Mouse (Mus musculus): ENCODE measurements around the gene Nlrc5. TPM values are rescaled to one million over a fixed set of nuclear protein-coding genes. Genes with fewer than 3 reads are reported as not detected.

Nlrc5 gene
- polyA plus RNA-seq, 1 experiment from 2014 or later, result 0.34 TPM

DNA sequence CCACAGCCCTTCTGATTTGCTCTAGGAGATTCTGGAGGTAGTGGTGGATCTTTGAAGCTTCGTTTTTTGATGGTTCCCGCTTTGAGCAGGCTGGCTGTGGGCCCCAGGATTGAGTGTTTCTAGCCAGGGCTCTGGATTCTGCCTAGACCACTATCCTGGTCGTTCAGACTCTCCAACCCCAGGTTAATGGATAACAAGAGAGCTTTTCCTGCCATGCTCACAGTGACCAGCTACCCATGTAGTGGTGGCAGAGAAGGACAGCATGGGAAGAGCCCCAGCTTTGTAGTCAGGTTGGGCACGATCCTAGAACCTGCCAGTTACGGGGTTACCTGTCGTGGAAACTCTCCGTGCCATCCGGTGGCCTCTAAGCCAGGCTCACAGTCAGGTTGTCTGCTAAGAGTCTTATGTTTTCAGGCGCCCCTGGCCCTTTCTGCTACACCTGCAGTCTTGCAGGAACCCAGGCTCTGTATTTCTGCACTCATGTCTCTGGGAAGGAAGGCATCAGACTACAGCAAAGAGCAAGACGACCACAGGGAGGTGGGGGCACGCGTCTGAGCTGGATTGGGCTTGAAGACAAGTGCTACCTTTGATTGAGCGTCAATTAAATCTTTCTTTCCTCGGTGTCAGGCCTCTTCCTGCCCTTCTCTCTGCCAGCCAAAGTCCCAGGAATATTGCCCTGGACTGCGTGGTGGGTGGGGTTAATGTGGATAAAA, 132.4 kb downstream of the Nlrc5 start:
- Histone ChIP-seq H3K9ac (no peak overlapping the region; the same call in 1 of the 2 replicates), H3K4me3 (no peak overlapping the region), H3K9me3 (no peaks in the 10 kb centered on the region), H3K27ac (no peak overlapping the region), H3K36me3 (no peaks in the 10 kb centered on the region), H3K4me2 (replicated peaks) (no peak overlapping the region), H3K27me3 (no peaks in the 10 kb centered on the region), H3K4me1 (peaks cover 11% of the 10 kb centered on the region; the same call in 1 of the 2 replicates)
- ATAC-seq (ENCODE audit: low FRiP score, low read depth), result no peak
- 59% methylated on average over 15 of the region's 15 CpGs for WGBS

- Histone ChIP-seq H3K4me1 (peaks cover 11% of the 10 kb centered on the region; the same call in 1 of the 2 replicates), H3K27ac (no peak overlapping the region), H3K4me2 (replicated peaks) (no peak overlapping the region), H3K27me3 (no peaks in the 10 kb centered on the region), H3K4me3 (no peak overlapping the region), H3K36me3 (no peaks in the 10 kb centered on the region), H3K9ac (no peak overlapping the region), H3K9me3 (no peaks in the 10 kb centered on the region)
- ATAC-seq (ENCODE audit: low FRiP score, low read depth), result no peak; the same call in 1 of the 2 replicates
- 81% methylated on average over 8 of the region's 8 CpGs for WGBS
These were observed 133.1 kb downstream of the Nlrc5 start for GRCm38 (mm10) chr8:94567159-94567849.

DNA sequence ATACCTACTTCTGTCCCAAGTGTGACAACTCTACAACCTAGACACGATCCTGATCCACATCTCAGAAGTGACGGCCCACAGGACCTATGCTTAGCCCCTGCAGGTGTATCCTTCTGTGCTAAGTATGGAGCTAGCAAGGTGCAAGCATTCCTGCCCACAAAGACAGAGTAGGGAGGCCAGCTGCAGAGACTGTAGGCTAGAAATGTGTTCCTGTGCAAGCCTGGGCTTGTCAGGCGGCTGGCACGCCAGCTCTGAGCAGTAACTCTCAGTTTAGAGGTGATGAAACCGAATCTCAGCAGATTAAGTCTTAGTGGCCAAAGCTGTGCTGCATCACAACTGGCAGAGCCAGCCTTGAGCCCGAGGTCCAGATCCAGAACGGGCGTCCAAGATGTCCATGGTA, 133.9 kb downstream of the Nlrc5 start:
- Histone ChIP-seq H3K9ac (no peak overlapping the region), H3K27ac (no peak overlapping the region), H3K9me3 (no peaks in the 10 kb centered on the region), H3K4me3 (no peak overlapping the region), H3K36me3 (peaks cover 6% of the 10 kb centered on the region), H3K27me3 (no peaks in the 10 kb centered on the region), H3K4me2 (replicated peaks) (no peak overlapping the region), H3K4me1 (peaks cover 11% of the 10 kb centered on the region; the same call in 1 of the 2 replicates)
- no peak for ATAC-seq (ENCODE audit: low FRiP score, low read depth)
- WGBS, result 86% methylated on average over 8 of the region's 8 CpGs

GRCm38 (mm10) chr8:94569419-94569818, 135.3 kb downstream of the Nlrc5 start:
- H3K36me3 ChIP-seq, result peaks cover 19% of the 10 kb centered on the region
- no peaks in the 10 kb centered on the region for H3K9me3 ChIP-seq
- no peak overlapping the region for H3K9ac ChIP-seq
- WGBS, result 64% methylated on average over 1 of the region's 1 CpGs
- no peaks in the 10 kb centered on the region for H3K27me3 ChIP-seq
- H3K4me1 ChIP-seq, result peaks cover 11% of the 10 kb centered on the region; the same call in 1 of the 2 replicates
- H3K27ac ChIP-seq, result no peak overlapping the region
- no peak for ATAC-seq (ENCODE audit: low FRiP score, low read depth)
- no peak overlapping the region for H3K4me3 ChIP-seq
- no peak overlapping the region for H3K4me2 ChIP-seq (replicated peaks)

GRCm38 (mm10) chr8:94571896-94572295, 137.7 kb downstream of the Nlrc5 start:
- Histone ChIP-seq H3K9ac (no peak overlapping the region), H3K4me2 (replicated peaks) (no peak overlapping the region), H3K27me3 (no peaks in the 10 kb centered on the region), H3K36me3 (peaks cover 43% of the 10 kb centered on the region), H3K4me3 (no peak overlapping the region), H3K9me3 (no peaks in the 10 kb centered on the region), H3K4me1 (peaks cover 5% of the 10 kb centered on the region; the same call in 1 of the 2 replicates), H3K27ac (no peak overlapping the region)
- 65% methylated on average over 2 of the region's 2 CpGs for WGBS
- ATAC-seq (ENCODE audit: low FRiP score, low read depth), result no peak

DNA sequence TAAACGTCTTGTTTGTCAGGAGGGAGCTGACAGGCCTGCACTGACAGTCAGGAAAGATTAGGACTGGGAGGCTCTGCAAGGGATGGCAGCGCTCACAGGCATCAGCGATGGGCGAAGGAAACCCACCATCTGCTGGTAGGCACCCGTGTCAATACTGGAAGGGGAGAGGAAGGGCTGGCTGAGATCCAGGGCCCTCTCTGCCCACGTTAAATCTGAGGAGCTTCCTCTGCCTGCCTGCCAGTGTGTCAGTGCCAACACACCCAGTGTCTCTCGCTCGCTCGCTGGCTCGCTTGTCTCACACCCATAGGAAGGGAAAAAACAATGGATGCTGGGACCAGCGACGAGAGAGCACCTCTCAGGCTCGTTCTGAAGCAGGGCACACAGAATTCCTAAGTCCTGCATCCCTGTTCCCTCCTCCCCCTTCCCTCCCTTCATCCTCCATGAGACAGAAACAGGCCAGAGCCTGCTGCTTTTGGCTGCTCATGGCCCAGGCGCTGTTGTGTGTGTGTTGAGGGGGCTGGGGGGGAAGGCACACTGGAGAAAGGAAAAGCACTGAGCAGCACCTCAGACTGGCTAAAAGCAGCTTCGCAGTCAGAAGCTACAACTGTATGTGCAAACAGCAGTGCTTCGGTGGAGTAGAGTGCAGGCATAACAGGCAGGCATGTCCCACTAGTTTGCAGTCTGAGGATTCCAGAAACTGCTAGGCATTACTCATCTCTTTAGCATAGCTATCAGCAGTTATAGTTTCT, 140.2 kb downstream of the Nlrc5 start:
- no peak overlapping the region for H3K9ac ChIP-seq
- H3K4me1 ChIP-seq, result no peaks in the 10 kb centered on the region
- H3K36me3 ChIP-seq, result peaks cover 67% of the 10 kb centered on the region
- no peak for ATAC-seq (ENCODE audit: low FRiP score, low read depth)
- no peak overlapping the region for H3K27ac ChIP-seq
- no peak overlapping the region for H3K4me3 ChIP-seq
- no peaks in the 10 kb centered on the region for H3K27me3 ChIP-seq
- WGBS, result 85% methylated on average over 16 of the region's 16 CpGs
- no peaks in the 10 kb centered on the region for H3K9me3 ChIP-seq
- no peak overlapping the region for H3K4me2 ChIP-seq (replicated peaks)

- 92% methylated on average over 4 of the region's 4 CpGs for WGBS
- H3K9ac ChIP-seq, result no peak overlapping the region
These were observed 141.0 kb downstream of the Nlrc5 start for GRCm38 (mm10) chr8:94575148-94575547.

More at GRCm38 (mm10) chr8:94575148-94575547, 141.0 kb downstream of the Nlrc5 start:
- Histone ChIP-seq H3K36me3 (peaks cover 68% of the 10 kb centered on the region), H3K9me3 (no peaks in the 10 kb centered on the region), H3K4me2 (replicated peaks) (no peak overlapping the region), H3K4me1 (no peaks in the 10 kb centered on the region), H3K27ac (no peak overlapping the region), H3K27me3 (no peaks in the 10 kb centered on the region), H3K4me3 (no peak overlapping the region)
- no peak for ATAC-seq (ENCODE audit: low FRiP score, low read depth)

Small RNA genes lying within 50 kb of the gene (microRNA-seq; reads per million reads assigned to microRNA genes)
- gene Mir7072, result not detected

Other genes starting within 250 kb of the Nlrc5 start
- 93.7 and 99.2 TPM in 2 replicates for gene Nup93, start 219.8 kb upstream of the Nlrc5 start, polyA plus RNA-seq (2015; fragmentation: Nextera tagmentation; extraction: Ambion mirVana)
- gene Slc12a3, start 105.2 kb upstream of the Nlrc5 start, polyA plus RNA-seq (2015; fragmentation: Nextera tagmentation; extraction: Ambion mirVana), result not detected in 2 replicates
- gene Herpud1, start 47.9 kb upstream of the Nlrc5 start, polyA plus RNA-seq (2015; fragmentation: Nextera tagmentation; extraction: Ambion mirVana), result 61.2 and 68.7 TPM in 2 replicates
- 8.8 and 9.2 TPM in 2 replicates for gene Cpne2, start 98.6 kb downstream of the Nlrc5 start, polyA plus RNA-seq (2015; fragmentation: Nextera tagmentation; extraction: Ambion mirVana)
- 48.9 and 49.7 TPM in 2 replicates for gene Rspry1, start 167.6 kb downstream of the Nlrc5 start, polyA plus RNA-seq (2015; fragmentation: Nextera tagmentation; extraction: Ambion mirVana)
- 72.2 and 74.2 TPM in 2 replicates for gene Fam192a, start 167.6 kb downstream of the Nlrc5 start, polyA plus RNA-seq (2015; fragmentation: Nextera tagmentation; extraction: Ambion mirVana)
- 151 and 160 TPM in 2 replicates for gene Arl2bp, start 232.2 kb downstream of the Nlrc5 start, polyA plus RNA-seq (2015; fragmentation: Nextera tagmentation; extraction: Ambion mirVana)

Data from limb, embryonic 13.5 days (tissue).